Mouse (Mus musculus): ENCODE results near the gene Lipc. TPM values are rescaled to one million over a fixed set of nuclear protein-coding genes. Genes with fewer than 3 reads are reported as not detected.
A peak's percentile ranks its signal among the peaks of the same experiment; 100 is the strongest.

The Lipc gene
- polyA plus RNA-seq, 1 experiment from 2014 or later, result 15.0 TPM

DNA sequence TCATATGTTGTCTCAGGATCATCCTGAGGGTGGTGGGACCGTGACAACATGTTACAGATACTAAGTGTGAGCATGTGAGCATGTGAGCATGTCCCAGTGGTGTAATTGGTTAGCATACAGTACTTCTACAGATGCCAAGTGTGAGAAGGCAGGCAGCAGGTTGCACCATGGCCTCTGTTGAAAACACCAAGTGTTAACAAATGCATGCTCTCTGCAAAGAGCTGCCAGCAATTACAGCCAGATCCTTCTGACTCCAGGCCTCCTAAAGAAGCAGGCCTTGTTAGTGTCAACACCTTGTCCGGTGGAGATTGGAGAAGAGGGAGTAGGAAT, 36.7 kb downstream of the Lipc start:
- 76% methylated on average over 2 of the region's 2 CpGs for WGBS
- H3K9ac ChIP-seq (ENCODE audit: low read depth, low read length), result peak overlapping the region; percentile 31; the same call in 1 of the 2 replicates
- no peaks in the 10 kb centered on the region for H3K9me3 ChIP-seq (ENCODE audit: control insufficient read depth, low read length)
- ATAC-seq (replicated peaks; ENCODE audit: low FRiP score) (no peak), DNase-seq (ENCODE audit: low spot score) (no peak)
- H3K27ac ChIP-seq (ENCODE audit: low read depth, low read length), result peak overlapping the region; percentile 65; the same call in 1 of the 2 replicates
- H3K4me3 ChIP-seq (ENCODE audit: low read depth, low read length), result no peak overlapping the region
- H3K27me3 ChIP-seq (replicated peaks; ENCODE audit: control insufficient read depth, insufficient read depth, low read length), result no peaks in the 10 kb centered on the region
- H3K4me2 ChIP-seq, result no peak overlapping the region
- H3K36me3 ChIP-seq (ENCODE audit: control insufficient read depth, insufficient read depth, low read length), result no peaks in the 10 kb centered on the region
- peaks cover 40% of the 10 kb centered on the region for H3K4me1 ChIP-seq (replicated peaks; ENCODE audit: control insufficient read depth, insufficient read depth, low read length)

DNA sequence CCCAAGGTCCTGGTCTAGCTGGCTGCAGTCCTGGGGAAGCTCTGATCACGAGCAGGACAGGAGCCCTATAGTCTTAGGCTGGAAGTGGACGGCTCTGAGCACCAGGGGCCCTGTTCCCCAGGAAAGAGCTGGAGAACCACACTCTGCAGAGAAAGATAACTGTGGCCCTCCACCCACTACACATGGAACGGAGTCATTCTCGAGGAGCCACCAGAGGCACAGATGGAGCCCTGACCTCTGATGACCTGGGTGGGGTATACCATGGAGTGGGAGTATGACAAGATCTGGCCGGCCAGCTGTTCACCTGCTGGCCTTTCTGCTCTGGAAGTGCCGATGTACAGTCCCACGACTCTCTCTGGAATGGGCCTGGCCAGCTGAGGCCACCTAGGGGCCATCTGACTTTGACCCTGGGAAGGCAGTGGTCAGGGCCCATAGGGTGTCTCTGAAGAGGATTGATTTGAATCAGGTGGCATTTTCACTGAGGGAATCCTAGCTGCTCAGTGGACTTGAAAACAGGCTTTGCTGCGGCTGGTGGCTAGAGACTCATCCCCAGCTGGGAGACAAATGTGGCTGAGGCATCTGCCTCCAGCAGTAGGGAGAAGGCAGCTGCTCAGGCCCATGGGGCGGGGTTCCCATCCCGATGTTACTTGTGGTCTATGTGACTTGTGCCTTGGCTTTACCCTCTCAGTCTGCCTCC, 37.2 kb downstream of the Lipc start:
- no peaks in the 10 kb centered on the region for H3K36me3 ChIP-seq (ENCODE audit: control insufficient read depth, insufficient read depth, low read length)
- H3K4me1 ChIP-seq (replicated peaks; ENCODE audit: control insufficient read depth, insufficient read depth, low read length), result peaks cover 40% of the 10 kb centered on the region
- DNase-seq (ENCODE audit: low spot score) (peak; percentile 38), ATAC-seq (replicated peaks; ENCODE audit: low FRiP score) (peak; percentile 91)
- H3K4me2 ChIP-seq, result peak overlapping the region; percentile 19
- H3K27me3 ChIP-seq (replicated peaks; ENCODE audit: control insufficient read depth, insufficient read depth, low read length), result no peaks in the 10 kb centered on the region
- peak overlapping the region; percentile 31 for H3K9ac ChIP-seq (ENCODE audit: low read depth, low read length)
- peak overlapping the region; percentile 65; the same call in 1 of the 2 replicates for H3K27ac ChIP-seq (ENCODE audit: low read depth, low read length)
- H3K9me3 ChIP-seq (ENCODE audit: control insufficient read depth, low read length), result no peaks in the 10 kb centered on the region
- no peak overlapping the region for H3K4me3 ChIP-seq (ENCODE audit: low read depth, low read length)
- WGBS, result 42% methylated on average over 10 of the region's 10 CpGs

DNA sequence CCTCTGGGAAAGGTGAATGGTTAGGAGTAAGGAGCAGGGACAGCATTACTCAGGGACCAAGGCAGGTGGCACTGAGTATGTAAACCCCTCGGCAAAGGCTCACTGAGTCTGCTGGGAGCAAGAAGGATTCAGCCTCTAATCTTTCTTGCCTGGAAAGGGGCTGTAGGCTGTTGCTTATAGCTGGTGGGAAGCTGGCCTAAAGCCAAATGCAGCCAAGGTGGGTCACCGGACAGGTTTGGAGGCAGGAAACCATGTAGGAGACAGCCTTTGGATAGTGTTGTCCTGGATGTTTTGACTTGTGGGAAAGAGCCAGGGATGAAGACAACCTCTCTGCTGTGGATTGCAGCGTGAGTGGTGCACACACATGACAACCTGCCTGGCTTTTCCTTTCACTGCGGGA, 40.9 kb downstream of the Lipc start:
- Histone ChIP-seq H3K27me3 (replicated peaks; ENCODE audit: control insufficient read depth, insufficient read depth, low read length) (no peaks in the 10 kb centered on the region), H3K27ac (ENCODE audit: low read depth, low read length) (no peak overlapping the region; the same call in 1 of the 2 replicates), H3K4me3 (ENCODE audit: low read depth, low read length) (no peak overlapping the region), H3K36me3 (ENCODE audit: control insufficient read depth, insufficient read depth, low read length) (no peaks in the 10 kb centered on the region), H3K9ac (ENCODE audit: low read depth, low read length) (no peak overlapping the region), H3K4me1 (replicated peaks; ENCODE audit: control insufficient read depth, insufficient read depth, low read length) (peaks cover 26% of the 10 kb centered on the region), H3K4me2 (no peak overlapping the region), H3K9me3 (ENCODE audit: control insufficient read depth, low read length) (no peaks in the 10 kb centered on the region)
- ATAC-seq (replicated peaks; ENCODE audit: low FRiP score) (no peak), DNase-seq (ENCODE audit: low spot score) (no peak)
- WGBS, result 83% methylated on average over 4 of the region's 4 CpGs

DNA sequence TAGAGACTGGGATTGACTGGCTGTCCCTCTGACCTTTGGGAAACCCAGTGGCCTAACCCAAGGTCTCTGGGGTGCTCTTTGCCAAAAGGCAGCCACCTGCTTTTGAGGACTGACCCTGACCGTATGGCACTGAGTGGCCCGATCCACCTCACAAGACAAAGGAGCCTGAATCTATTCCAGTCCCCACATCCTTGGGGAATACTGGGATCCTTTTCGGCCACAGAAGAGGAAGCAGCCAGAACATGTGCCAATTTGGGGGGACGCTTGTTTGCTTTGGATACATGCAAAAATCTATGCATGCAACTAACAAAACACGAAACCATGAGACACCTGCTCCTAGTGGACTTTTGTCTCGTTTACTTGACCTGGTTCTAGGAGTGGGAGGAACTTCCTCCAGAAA, 41.7 kb downstream of the Lipc start:
- H3K9me3 ChIP-seq (ENCODE audit: control insufficient read depth, low read length), result no peaks in the 10 kb centered on the region
- H3K27ac ChIP-seq (ENCODE audit: low read depth, low read length), result no peak overlapping the region
- no peak overlapping the region for H3K4me2 ChIP-seq
- no peak overlapping the region for H3K4me3 ChIP-seq (ENCODE audit: low read depth, low read length)
- H3K27me3 ChIP-seq (replicated peaks; ENCODE audit: control insufficient read depth, insufficient read depth, low read length), result no peaks in the 10 kb centered on the region
- no peaks in the 10 kb centered on the region for H3K36me3 ChIP-seq (ENCODE audit: control insufficient read depth, insufficient read depth, low read length)
- WGBS, result 80% methylated on average over 6 of the region's 6 CpGs
- DNase-seq (ENCODE audit: low spot score) (no peak), ATAC-seq (replicated peaks; ENCODE audit: low FRiP score) (no peak)
- peaks cover 18% of the 10 kb centered on the region for H3K4me1 ChIP-seq (replicated peaks; ENCODE audit: control insufficient read depth, insufficient read depth, low read length)
- no peak overlapping the region for H3K9ac ChIP-seq (ENCODE audit: low read depth, low read length)

DNA sequence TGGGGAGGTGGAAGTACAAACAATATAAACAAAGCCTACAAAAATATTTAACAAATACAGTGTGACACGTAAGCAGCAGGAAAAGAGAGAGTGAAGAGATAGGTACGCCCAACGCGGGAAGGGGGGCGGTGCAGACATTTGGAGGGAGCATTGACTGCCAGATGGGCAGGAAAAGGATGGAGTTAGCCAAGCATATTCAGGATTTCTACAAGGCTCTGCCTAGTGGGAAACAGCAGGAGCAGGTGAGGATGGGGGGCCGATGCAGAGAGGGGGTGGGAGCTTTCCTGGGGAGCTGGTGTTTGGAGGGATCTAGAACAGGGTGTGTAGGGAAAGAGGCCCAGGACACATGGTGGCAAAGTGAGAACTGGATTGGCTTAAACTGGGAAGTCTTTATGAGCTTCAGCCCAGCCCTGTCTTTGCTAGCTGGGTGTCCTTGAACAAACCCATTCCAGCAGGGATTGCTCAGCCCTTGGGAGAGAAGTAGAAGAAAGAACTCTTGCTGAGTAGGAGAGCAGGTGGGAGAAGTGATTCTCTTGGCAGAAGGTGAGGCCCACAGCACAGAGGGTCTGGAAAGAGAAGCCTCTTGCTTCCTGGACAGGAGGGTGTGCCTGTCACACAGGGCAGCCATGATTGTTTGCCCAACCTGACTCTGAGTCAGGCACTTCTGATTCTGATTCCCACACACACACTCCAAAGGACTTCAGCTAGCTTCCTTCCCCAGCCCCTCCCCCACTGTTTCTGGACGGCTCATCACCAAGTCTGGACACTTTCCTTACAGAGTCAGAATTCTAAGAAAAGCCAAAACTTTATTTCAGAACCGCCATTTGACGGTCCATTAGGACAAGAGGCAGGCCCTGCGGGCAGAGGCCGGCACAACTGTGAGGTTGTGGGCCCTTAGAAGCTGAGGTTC, 49.0 kb downstream of the Lipc start:
- Histone ChIP-seq H3K4me3 (ENCODE audit: low read depth, low read length) (no peak overlapping the region), H3K9me3 (ENCODE audit: control insufficient read depth, low read length) (no peaks in the 10 kb centered on the region), H3K4me1 (replicated peaks; ENCODE audit: control insufficient read depth, insufficient read depth, low read length) (no peaks in the 10 kb centered on the region), H3K4me2 (no peak overlapping the region), H3K36me3 (ENCODE audit: control insufficient read depth, insufficient read depth, low read length) (no peaks in the 10 kb centered on the region), H3K9ac (ENCODE audit: low read depth, low read length) (no peak overlapping the region), H3K27ac (ENCODE audit: low read depth, low read length) (no peak overlapping the region), H3K27me3 (replicated peaks; ENCODE audit: control insufficient read depth, insufficient read depth, low read length) (no peaks in the 10 kb centered on the region)
- WGBS, result 92% methylated on average over 11 of the region's 11 CpGs
- DNase-seq (ENCODE audit: low spot score) (no peak), ATAC-seq (replicated peaks; ENCODE audit: low FRiP score) (no peak)

DNA sequence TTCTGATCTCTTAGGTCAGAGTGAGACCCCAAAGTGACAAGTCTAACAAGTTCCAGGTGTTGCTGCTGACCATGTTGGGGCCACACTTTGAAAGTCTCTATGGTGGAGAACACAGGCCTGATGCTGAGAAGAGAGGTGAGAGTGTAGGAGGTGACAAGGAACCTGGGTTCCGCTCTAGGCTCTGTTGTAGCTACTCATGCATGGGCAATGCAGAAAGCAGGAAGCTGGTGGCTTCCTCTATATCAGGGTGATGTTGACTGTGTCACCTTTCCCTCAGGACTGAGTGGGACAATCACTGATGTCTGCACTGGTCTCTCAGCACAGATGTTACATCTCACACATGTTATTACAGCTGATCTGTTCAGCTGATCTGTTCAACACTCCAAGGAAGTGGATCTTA, 57.8 kb downstream of the Lipc start:
- no peak for ATAC-seq (replicated peaks; ENCODE audit: low FRiP score)
- no peak overlapping the region for H3K9ac ChIP-seq (ENCODE audit: low read depth, low read length)
- no peak overlapping the region for H3K4me2 ChIP-seq
- H3K36me3 ChIP-seq (ENCODE audit: control insufficient read depth, insufficient read depth, low read length), result no peaks in the 10 kb centered on the region
- DNase-seq (ENCODE audit: low spot score), result no peak
- H3K9me3 ChIP-seq (ENCODE audit: control insufficient read depth, low read length), result 0 out of 2 replicates have a peak, but pooled peaks cover 3% of the 10 kb centered on the region
- H3K4me1 ChIP-seq (replicated peaks; ENCODE audit: control insufficient read depth, insufficient read depth, low read length), result peaks cover 19% of the 10 kb centered on the region
- no peak overlapping the region for H3K4me3 ChIP-seq (ENCODE audit: low read depth, low read length)
- H3K27me3 ChIP-seq (replicated peaks; ENCODE audit: control insufficient read depth, insufficient read depth, low read length), result no peaks in the 10 kb centered on the region
- WGBS, result 85% methylated on average over 1 of the region's 1 CpGs
- H3K27ac ChIP-seq (ENCODE audit: low read depth, low read length), result no peak overlapping the region

DNA sequence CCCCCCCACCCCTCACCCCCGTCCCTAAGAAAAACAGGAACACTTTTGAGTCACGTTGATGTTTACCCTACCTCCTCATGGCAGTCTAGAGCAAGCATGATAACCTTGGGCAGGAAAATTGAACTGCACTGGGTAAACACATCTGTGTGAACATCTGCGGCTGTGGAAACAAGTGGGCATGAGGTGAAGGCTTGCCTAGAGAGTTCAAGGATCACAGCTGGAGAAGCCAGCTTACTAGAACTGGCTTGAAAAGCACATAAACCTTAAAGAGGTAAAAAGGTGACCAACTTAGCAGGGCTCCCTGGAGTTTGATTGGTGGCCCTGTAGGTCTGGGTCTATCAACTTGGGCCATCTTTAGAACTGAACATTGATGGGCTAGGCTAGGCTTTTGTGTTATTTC, 58.5 kb downstream of the Lipc start:
- Histone ChIP-seq H3K4me2 (no peak overlapping the region), H3K27ac (ENCODE audit: low read depth, low read length) (no peak overlapping the region), H3K27me3 (replicated peaks; ENCODE audit: control insufficient read depth, insufficient read depth, low read length) (no peaks in the 10 kb centered on the region), H3K9me3 (ENCODE audit: control insufficient read depth, low read length) (0 out of 2 replicates have a peak, but pooled peaks cover 3% of the 10 kb centered on the region), H3K4me3 (ENCODE audit: low read depth, low read length) (no peak overlapping the region), H3K36me3 (ENCODE audit: control insufficient read depth, insufficient read depth, low read length) (no peaks in the 10 kb centered on the region), H3K4me1 (replicated peaks; ENCODE audit: control insufficient read depth, insufficient read depth, low read length) (peaks cover 24% of the 10 kb centered on the region), H3K9ac (ENCODE audit: low read depth, low read length) (no peak overlapping the region)
- DNase-seq (ENCODE audit: low spot score) (no peak), ATAC-seq (replicated peaks; ENCODE audit: low FRiP score) (no peak)
- WGBS, result 54% methylated on average over 3 of the region's 3 CpGs

DNA sequence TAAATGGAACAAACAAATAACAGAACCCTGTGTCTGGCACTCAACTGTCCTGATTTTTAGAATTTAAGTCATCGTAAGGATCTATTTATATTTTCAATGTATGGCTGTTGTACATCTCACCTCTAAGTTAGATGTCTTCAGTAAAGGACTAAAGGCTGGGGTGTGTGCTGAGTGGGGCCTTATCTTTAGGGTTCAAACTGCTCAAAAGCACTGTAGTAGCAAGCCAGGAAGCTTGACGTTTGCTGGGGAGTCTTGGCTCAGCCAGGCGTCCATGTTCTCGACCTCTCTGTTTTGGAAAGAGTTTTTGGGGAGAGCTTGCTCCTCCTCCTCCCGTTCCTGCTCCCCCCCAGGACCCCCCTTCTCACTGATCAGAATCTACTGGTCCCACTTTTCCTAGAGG, 59.4 kb downstream of the Lipc start:
- H3K36me3 ChIP-seq (ENCODE audit: control insufficient read depth, insufficient read depth, low read length), result no peaks in the 10 kb centered on the region
- H3K4me1 ChIP-seq (replicated peaks; ENCODE audit: control insufficient read depth, insufficient read depth, low read length), result peaks cover 26% of the 10 kb centered on the region
- no peak overlapping the region for H3K4me2 ChIP-seq
- no peak for DNase-seq (ENCODE audit: low spot score)
- 72% methylated on average over 5 of the region's 5 CpGs for WGBS
- H3K27ac ChIP-seq (ENCODE audit: low read depth, low read length), result peak overlapping the region; percentile 16; the same call in 1 of the 2 replicates
- no peaks in the 10 kb centered on the region for H3K27me3 ChIP-seq (replicated peaks; ENCODE audit: control insufficient read depth, insufficient read depth, low read length)
- H3K9me3 ChIP-seq (ENCODE audit: control insufficient read depth, low read length), result 0 out of 2 replicates have a peak, but pooled peaks cover 3% of the 10 kb centered on the region
- 0 out of 2 replicates have a peak overlapping the region, but pooled peaks have one; percentile 23 for H3K9ac ChIP-seq (ENCODE audit: low read depth, low read length)
- ATAC-seq (replicated peaks; ENCODE audit: low FRiP score), result peak; percentile 85
- no peak overlapping the region for H3K4me3 ChIP-seq (ENCODE audit: low read depth, low read length)
